Mouse (Mus musculus): Measurements from ENCODE around the gene Ube2q2. TPM values are rescaled to one million over a fixed set of nuclear protein-coding genes. Genes with fewer than 3 reads are reported as not detected.
"Not testable (repeated sequence)": the region's sequence is repeated elsewhere in the genome, so short reads cannot be mapped to it uniquely, and the experiment has no call there.

The Ube2q2 gene
- polyA plus RNA-seq, 1 experiment from 2014 or later = 38.7 TPM

DNA sequence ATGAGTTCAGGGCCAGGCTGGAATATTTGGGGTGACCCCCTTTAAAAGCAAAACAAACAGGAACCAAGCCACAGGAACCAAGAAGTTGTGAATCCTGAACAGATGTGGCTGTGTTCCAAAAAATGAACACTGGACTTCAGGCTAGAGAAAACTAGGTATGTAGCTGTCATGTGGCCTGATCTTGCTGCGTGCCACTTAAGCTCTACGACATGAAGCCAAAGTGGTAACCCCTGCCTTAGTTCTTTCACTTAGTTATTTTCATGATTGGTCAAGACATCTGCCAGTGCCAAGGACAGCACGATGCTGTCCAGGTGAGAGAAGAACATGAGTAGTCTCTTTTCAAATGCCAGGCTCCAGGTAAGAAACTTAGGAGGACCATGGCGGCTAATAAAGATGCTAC is 98.3 kb downstream of the Ube2q2 start:
- Histone ChIP-seq H3K9ac (replicated peaks) (no peak overlapping the region), H3K36me3 (no peaks in the 10 kb centered on the region), H3K4me1 (replicated peaks) (no peaks in the 10 kb centered on the region), H3K27ac (no peak overlapping the region), H3K4me2 (replicated peaks) (no peak overlapping the region), H3K4me3 (replicated peaks) (no peak overlapping the region), H3K27me3 (no peaks in the 10 kb centered on the region), H3K9me3 (no peaks in the 10 kb centered on the region)
- WGBS = 95% methylated on average over 4 of the region's 4 CpGs
- ATAC-seq = no peak

DNA sequence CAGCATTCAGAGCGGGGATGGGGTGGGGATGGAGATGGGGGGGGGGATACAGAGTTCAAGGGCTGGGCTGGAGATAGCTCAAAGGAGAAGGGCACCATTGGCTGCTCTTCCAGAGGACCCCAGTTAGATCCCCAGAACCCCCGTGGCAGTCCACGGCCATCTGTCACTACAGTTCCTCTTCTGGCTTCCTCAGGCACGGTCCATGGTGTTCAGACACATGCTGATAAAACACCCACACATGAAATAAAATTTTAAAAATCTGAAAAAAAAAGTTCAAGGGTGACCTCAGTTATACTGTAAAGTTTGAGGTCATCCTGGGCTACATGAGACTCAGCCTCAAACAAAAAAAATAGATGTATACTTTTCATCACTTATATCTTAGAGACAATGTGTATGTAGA is 99.8 kb downstream of the Ube2q2 start:
- ATAC-seq = no peak
- no peaks in the 10 kb centered on the region for H3K9me3 ChIP-seq
- H3K4me2 ChIP-seq (replicated peaks) = no peak overlapping the region
- WGBS = 91% methylated on average over 4 of the region's 4 CpGs
- no peaks in the 10 kb centered on the region for H3K27me3 ChIP-seq
- H3K4me3 ChIP-seq (replicated peaks) = no peak overlapping the region
- H3K36me3 ChIP-seq = no peaks in the 10 kb centered on the region
- H3K4me1 ChIP-seq (replicated peaks) = no peaks in the 10 kb centered on the region
- H3K9ac ChIP-seq (replicated peaks) = no peak overlapping the region
- no peak overlapping the region for H3K27ac ChIP-seq

DNA sequence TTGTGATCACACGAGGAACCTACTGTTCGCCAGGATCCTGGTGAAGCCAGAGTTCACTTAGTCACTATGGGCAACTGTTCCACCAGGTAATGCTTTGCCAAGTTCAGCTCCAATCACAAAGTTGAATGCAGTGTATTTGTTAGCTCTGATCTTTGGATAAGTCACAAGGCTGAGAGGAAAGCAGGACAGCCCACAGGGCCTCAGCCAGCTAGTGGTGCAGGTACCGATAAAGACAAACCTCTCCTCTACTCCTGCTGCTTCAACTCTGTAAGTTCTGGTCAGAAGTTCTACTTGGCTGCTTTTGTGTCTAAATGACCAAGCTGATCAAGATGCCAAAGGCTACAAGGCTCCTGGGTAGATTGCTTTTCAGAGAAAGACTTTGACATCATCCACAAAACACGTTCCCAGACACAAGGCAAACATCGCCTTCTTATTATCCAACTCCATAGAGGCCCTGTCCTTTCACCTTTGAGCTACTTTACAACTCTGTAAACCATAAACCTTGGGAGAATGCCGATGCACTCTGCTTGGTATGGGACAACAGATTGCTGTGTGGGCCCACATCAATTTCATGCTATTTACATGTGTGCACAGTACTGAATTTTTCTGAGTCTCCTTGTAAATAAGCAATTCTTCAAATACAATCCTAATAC is 102.1 kb downstream of the Ube2q2 start:
- H3K4me2 ChIP-seq (replicated peaks) = no peak overlapping the region
- H3K36me3 ChIP-seq = no peaks in the 10 kb centered on the region
- H3K9ac ChIP-seq (replicated peaks) = no peak overlapping the region
- H3K4me1 ChIP-seq (replicated peaks) = no peaks in the 10 kb centered on the region
- no peaks in the 10 kb centered on the region for H3K27me3 ChIP-seq
- no peaks in the 10 kb centered on the region for H3K9me3 ChIP-seq
- no peak overlapping the region for H3K27ac ChIP-seq
- WGBS = 85% methylated on average over 6 of the region's 6 CpGs
- ATAC-seq = no peak
- H3K4me3 ChIP-seq (replicated peaks) = no peak overlapping the region

DNA sequence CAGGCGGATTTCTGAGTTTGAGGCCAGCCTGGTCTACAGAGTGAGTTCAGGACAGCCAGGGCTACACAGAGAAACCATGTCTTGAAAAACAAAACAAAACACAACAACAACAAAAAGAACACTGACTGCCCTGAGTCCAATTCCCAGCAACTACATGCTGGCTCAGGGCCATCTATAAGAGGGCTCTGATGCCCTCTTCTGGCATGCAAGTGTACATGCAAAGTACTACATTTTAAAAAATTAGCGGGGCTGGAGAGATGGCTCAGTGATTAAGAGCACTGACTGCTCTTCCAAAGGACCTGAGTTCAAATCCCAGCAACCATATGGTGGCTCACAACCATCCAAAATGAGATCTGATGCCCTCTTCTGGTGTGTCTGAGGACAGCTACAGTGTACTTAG is 103.4 kb downstream of the Ube2q2 start:
- H3K36me3 ChIP-seq; H3K27ac ChIP-seq; H3K27me3 ChIP-seq; H3K4me1 ChIP-seq (replicated peaks); H3K9ac ChIP-seq (replicated peaks); H3K4me3 ChIP-seq (replicated peaks); H3K4me2 ChIP-seq (replicated peaks); H3K9me3 ChIP-seq; ATAC-seq: not testable (repeated sequence)
- 57% methylated on average over 2 of the region's 2 CpGs for WGBS

DNA sequence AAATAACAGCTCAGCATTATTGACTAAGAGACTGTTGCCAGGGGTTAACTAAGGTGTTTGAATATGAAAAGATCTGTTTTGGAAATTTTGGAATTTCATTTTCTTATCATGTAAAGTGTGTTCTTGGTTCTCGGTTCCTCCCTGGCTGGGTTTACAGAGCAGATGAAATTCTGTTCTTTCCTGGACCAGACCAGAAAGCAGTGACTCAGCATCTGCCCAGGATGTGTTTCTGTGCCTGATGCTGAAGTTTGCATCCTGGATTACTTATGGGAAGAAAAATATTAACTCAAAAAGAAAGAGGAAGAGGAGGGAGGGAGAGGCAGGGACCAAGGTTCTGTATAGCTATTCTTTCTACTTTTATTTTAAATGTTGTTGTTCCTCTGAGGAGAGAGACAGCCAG is 105.2 kb downstream of the Ube2q2 start:
- Histone ChIP-seq H3K9ac (replicated peaks) (no peak overlapping the region), H3K27ac (no peak overlapping the region), H3K4me3 (replicated peaks) (no peak overlapping the region), H3K4me1 (replicated peaks) (no peaks in the 10 kb centered on the region), H3K4me2 (replicated peaks) (no peak overlapping the region), H3K36me3 (no peaks in the 10 kb centered on the region), H3K9me3 (no peaks in the 10 kb centered on the region), H3K27me3 (no peaks in the 10 kb centered on the region)
- WGBS = 81% methylated on average over 1 of the region's 1 CpGs
- no peak for ATAC-seq

DNA sequence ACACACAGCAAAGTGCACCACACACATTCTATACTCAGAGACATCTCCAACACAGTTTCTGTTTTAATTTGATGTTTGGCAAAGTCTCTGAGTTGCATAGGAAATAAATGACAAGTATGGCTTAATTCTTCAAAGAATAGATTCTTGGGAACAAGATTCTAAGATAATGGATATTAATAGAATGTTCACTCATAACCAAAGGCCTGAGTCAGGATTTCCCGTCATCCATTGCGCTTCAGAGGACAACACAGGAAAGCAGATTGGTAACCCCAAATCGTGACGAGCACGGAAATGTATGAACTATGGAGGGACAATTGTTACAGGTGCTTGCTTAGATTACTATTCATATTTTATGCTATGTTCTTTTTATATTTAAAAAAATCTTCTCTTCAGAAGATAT is 106.4 kb downstream of the Ube2q2 start:
- no peaks in the 10 kb centered on the region for H3K27me3 ChIP-seq
- no peak overlapping the region for H3K27ac ChIP-seq
- WGBS = 90% methylated on average over 5 of the region's 5 CpGs
- H3K36me3 ChIP-seq = no peaks in the 10 kb centered on the region
- no peak overlapping the region for H3K9ac ChIP-seq (replicated peaks)
- H3K4me3 ChIP-seq (replicated peaks) = no peak overlapping the region
- H3K4me1 ChIP-seq (replicated peaks) = no peaks in the 10 kb centered on the region
- ATAC-seq = no peak
- no peak overlapping the region for H3K4me2 ChIP-seq (replicated peaks)
- no peaks in the 10 kb centered on the region for H3K9me3 ChIP-seq

DNA sequence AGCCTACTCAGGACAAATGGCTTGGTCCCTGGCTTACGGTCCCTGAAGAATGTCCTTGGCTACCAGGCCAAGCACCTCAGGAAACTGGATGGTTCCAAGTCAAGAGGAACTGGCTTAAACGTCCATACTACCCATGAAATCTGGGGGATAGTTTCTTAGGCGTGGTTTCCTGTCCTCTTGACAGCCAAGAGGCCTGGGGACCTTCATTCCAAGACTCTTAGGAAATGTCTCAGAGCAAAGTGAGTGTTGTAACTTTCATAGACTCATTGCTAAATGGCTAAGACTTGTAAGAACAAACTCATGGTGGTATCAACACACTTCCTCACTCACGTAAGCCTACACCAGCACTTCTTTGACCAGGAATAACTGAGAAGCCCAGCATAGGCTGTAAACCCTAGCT is 107.0 kb downstream of the Ube2q2 start:
- Histone ChIP-seq H3K4me3 (replicated peaks) (no peak overlapping the region), H3K9me3 (no peaks in the 10 kb centered on the region), H3K27ac (no peak overlapping the region), H3K9ac (replicated peaks) (no peak overlapping the region), H3K27me3 (no peaks in the 10 kb centered on the region), H3K4me1 (replicated peaks) (no peaks in the 10 kb centered on the region), H3K4me2 (replicated peaks) (no peak overlapping the region), H3K36me3 (no peaks in the 10 kb centered on the region)
- WGBS = 74% methylated on average over 4 of the region's 4 CpGs
- ATAC-seq = no peak

DNA sequence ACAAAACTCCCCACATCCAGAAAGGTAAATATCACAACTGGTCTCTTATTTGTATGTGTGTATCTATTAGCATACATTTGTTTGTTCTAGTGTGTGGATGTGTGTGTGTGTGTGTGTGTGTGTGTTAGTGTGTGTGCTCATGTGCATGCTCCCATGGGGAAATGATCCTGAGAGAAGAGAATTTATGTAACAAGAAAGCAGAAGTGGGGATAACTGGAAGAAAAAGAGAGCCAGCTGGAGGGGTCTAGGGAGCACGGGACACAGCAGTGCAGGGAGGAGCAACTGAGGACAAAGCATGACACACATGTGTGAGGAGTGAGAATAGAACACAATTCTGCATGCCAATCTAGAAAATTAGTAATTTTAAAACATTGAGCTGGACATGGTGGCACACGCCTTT is 108.5 kb downstream of the Ube2q2 start:
- 86% methylated on average over 2 of the region's 2 CpGs for WGBS
- Histone ChIP-seq H3K27ac (no peak overlapping the region), H3K36me3 (no peaks in the 10 kb centered on the region), H3K27me3 (no peaks in the 10 kb centered on the region), H3K9ac (replicated peaks) (no peak overlapping the region), H3K4me2 (replicated peaks) (no peak overlapping the region), H3K4me1 (replicated peaks) (no peaks in the 10 kb centered on the region), H3K4me3 (replicated peaks) (no peak overlapping the region), H3K9me3 (no peaks in the 10 kb centered on the region)
- no peak for ATAC-seq

Other genes starting within 250 kb of the Ube2q2 start
- 2.9 and 3.0 TPM in 2 replicates for gene Hykk, start 231.6 kb upstream of the Ube2q2 start, polyA plus RNA-seq (2015; fragmentation: Nextera tagmentation; extraction: Ambion mirVana)
- 272 and 282 TPM in 2 replicates for gene Psma4, start 198.1 kb upstream of the Ube2q2 start, polyA plus RNA-seq (2015; fragmentation: Nextera tagmentation; extraction: Ambion mirVana)
- gene AY074887, start 197.9 kb upstream of the Ube2q2 start, polyA plus RNA-seq (2015; fragmentation: Nextera tagmentation; extraction: Ambion mirVana) = 1.1 and 1.2 TPM in 2 replicates
- gene Chrna5, start 168.0 kb upstream of the Ube2q2 start, polyA plus RNA-seq (2015; fragmentation: Nextera tagmentation; extraction: Ambion mirVana) = 2.9 and 4.0 TPM in 2 replicates
- gene Chrna3, start 122.3 kb upstream of the Ube2q2 start, polyA plus RNA-seq (2015; fragmentation: Nextera tagmentation; extraction: Ambion mirVana) = 10.6 and 11.5 TPM in 2 replicates
- 0.89 and 0.99 TPM in 2 replicates for gene Chrnb4, start 100.1 kb upstream of the Ube2q2 start, polyA plus RNA-seq (2015; fragmentation: Nextera tagmentation; extraction: Ambion mirVana)
- gene Fbxo22, start 60.1 kb downstream of the Ube2q2 start, polyA plus RNA-seq (2015; fragmentation: Nextera tagmentation; extraction: Ambion mirVana) = 87.8 and 89.2 TPM in 2 replicates
- 1.5 and 1.9 TPM in 2 replicates for gene Nrg4, start 178.0 kb downstream of the Ube2q2 start, polyA plus RNA-seq (2015; fragmentation: Nextera tagmentation; extraction: Ambion mirVana)
- gene Tmem266, start 178.1 kb downstream of the Ube2q2 start, polyA plus RNA-seq (2015; fragmentation: Nextera tagmentation; extraction: Ambion mirVana) = 2.8 and 3.2 TPM in 2 replicates